Mouse (Mus musculus) ovary, postnatal 14 days (tissue): ENCODE measurements around the gene H3f3a.

ENCODE experiments used
- DNase-seq: peaks from one replicate; pipeline ENCODE4 v3.0.0; 2022; ENCODE audit warnings: low spot score

The H3f3a gene

GRCm38 (mm10) chr1:180782906-180783579, 30.7 kb downstream of the H3f3a start:
- no peak for DNase-seq

GRCm38 (mm10) chr1:180781250-180781649, 32.5 kb downstream of the H3f3a start:
- DNase-seq = no peak

- DNase-seq = no peak
Measured at GRCm38 (mm10) chr1:180780291-180780690, 33.5 kb downstream of the H3f3a start.

GRCm38 (mm10) chr1:180778941-180779340, 34.8 kb downstream of the H3f3a start:
- no peak for DNase-seq

- no peak for DNase-seq
Measured at GRCm38 (mm10) chr1:180778403-180778754, 35.4 kb downstream of the H3f3a start.

- DNase-seq = peak; percentile 76
Measured at GRCm38 (mm10) chr1:180777660-180778402, 35.9 kb downstream of the H3f3a start.

GRCm38 (mm10) chr1:180777289-180777659, 36.5 kb downstream of the H3f3a start:
- no peak for DNase-seq

GRCm38 (mm10) chr1:180776494-180776893, 37.2 kb downstream of the H3f3a start:
- no peak for DNase-seq

GRCm38 (mm10) chr1:180775849-180776493, 37.8 kb downstream of the H3f3a start:
- no peak for DNase-seq

- DNase-seq = no peak
Measured at GRCm38 (mm10) chr1:180775317-180775716, 38.4 kb downstream of the H3f3a start.

GRCm38 (mm10) chr1:180774664-180775063, 39.1 kb downstream of the H3f3a start:
- no peak for DNase-seq

GRCm38 (mm10) chr1:180772291-180772690, 41.5 kb downstream of the H3f3a start:
- DNase-seq = no peak

- no peak for DNase-seq
Measured at GRCm38 (mm10) chr1:180771722-180772121, 42.0 kb downstream of the H3f3a start.

- DNase-seq = no peak
Measured at GRCm38 (mm10) chr1:180771306-180771705, 42.4 kb downstream of the H3f3a start.

- DNase-seq = peak; percentile 67
Measured at GRCm38 (mm10) chr1:180768334-180769168, 45.2 kb downstream of the H3f3a start.

- DNase-seq = no peak
Measured at GRCm38 (mm10) chr1:180767541-180768333, 46.0 kb downstream of the H3f3a start.

- no peak for DNase-seq
Measured at GRCm38 (mm10) chr1:180766557-180766956, 47.2 kb downstream of the H3f3a start.

GRCm38 (mm10) chr1:180765393-180765792, 48.4 kb downstream of the H3f3a start:
- no peak for DNase-seq

GRCm38 (mm10) chr1:180763828-180764227, 49.9 kb downstream of the H3f3a start:
- peak; percentile 79 for DNase-seq

GRCm38 (mm10) chr1:180763307-180763706, 50.4 kb downstream of the H3f3a start:
- DNase-seq = no peak

- DNase-seq = no peak
Measured at GRCm38 (mm10) chr1:180762679-180763078, 51.1 kb downstream of the H3f3a start.
